Mouse (Mus musculus) hindbrain, embryonic 10.5 days (tissue): ENCODE measurements around the gene Lsr. TPM values are rescaled to one million over a fixed set of nuclear protein-coding genes. Genes with fewer than 3 reads are reported as not detected.
"Not testable (repeated sequence)": the region's sequence is repeated elsewhere in the genome, so short reads cannot be mapped to it uniquely, and the experiment has no call there.

Source experiments
- DNase-seq: peaks from one replicate; pipeline ENCODE4 v3.0.0-alpha.2; 2017; ENCODE audit warnings: low spot score
- H3K27ac ChIP-seq: fragments of 300-500 bp; sonication (generic); 2 replicates; pipeline ENCODE4 v1.5.1; 2016; ENCODE audit warnings: mild to moderate bottlenecking, moderate library complexity
- H3K27me3 ChIP-seq: fragments of 300-500 bp; sonication (generic); 2 replicates; pipeline ENCODE4 v1.6.1; 2016; ENCODE audit warnings: mild to moderate bottlenecking; ENCODE audit not compliant: poor library complexity, insufficient read depth, severe bottlenecking
- H3K36me3 ChIP-seq: fragments of 300-500 bp; sonication (generic); 2 replicates; pipeline ENCODE4 v1.6.1; 2016; ENCODE audit warnings: mild to moderate bottlenecking, moderate library complexity
- H3K4me1 ChIP-seq: fragments of 300-500 bp; sonication (generic); replicated peaks from 2 replicates; pipeline ENCODE4 v1.6.1; 2016; ENCODE audit warnings: mild to moderate bottlenecking
- H3K4me3 ChIP-seq: fragments of 300-500 bp; sonication (generic); 2 replicates; pipeline ENCODE4 v1.5.1; 2016; ENCODE audit warnings: mild to moderate bottlenecking, moderate library complexity
- H3K9me3 ChIP-seq: fragments of 300-500 bp; sonication (generic); 2 replicates; pipeline ENCODE4 v1.6.1; 2016; ENCODE audit warnings: mild to moderate bottlenecking, moderate library complexity
- WGBS: fragments of 180-500 bp; shearing (Covaris S2); methylation state at CpG from one replicate; pipeline ENCODE4 v1.1.7; 2016; 5-methylcytosine and 5-hydroxymethylcytosine counted together
- polyA plus RNA-seq: library from polyadenylated mRNA; unstranded; fragments of >200 nt; fragmentation: Nextera tagmentation; extraction: Ambion mirVana; gene quantifications from 2 replicates; pipeline ENCODE4 v1.2.1, GENCODE M21; 2016

The Lsr gene
- polyA plus RNA-seq, 1 experiment from 2014 or later, result 21.2 TPM

DNA sequence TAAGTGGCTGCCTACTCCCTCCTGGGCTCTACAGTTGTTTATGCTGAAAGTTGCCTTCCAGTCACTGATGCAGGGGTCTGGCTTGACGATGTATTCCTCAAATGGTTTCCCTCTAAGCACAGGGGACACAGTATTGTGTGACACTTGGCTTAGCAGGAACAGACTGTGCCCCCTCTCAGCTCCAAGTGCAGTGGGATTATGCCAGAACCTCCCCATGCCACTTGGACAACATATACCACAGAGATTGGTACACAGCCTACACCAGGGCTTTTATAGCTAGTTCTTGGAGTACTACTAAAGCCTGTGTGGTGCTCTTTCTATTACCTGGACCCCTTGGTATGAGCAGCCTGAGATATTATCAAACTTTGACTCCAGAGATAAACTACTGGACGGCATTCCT, 28.6 kb downstream of the Lsr start:
- not testable (repeated sequence) for H3K9me3 ChIP-seq, DNase-seq, H3K4me1 ChIP-seq, H3K27me3 ChIP-seq, H3K4me3 ChIP-seq, H3K27ac ChIP-seq
- WGBS, result 76% methylated on average over 2 of the region's 2 CpGs
- peaks cover 34% of the 10 kb centered on the region for H3K36me3 ChIP-seq

- Histone ChIP-seq H3K4me1 (no peaks in the 10 kb centered on the region), H3K27ac (no peak within 1 kb of the TSS), H3K4me3 (no peak within 1 kb of the TSS), H3K36me3 (peaks cover 29% of the 10 kb centered on the region), H3K9me3 (no peaks in the 10 kb centered on the region), H3K27me3 (no peaks in the 10 kb centered on the region)
- no peak for DNase-seq
- 71% methylated on average over 9 of the region's 9 CpGs for WGBS
These were observed 29.2 kb downstream of the Lsr start, which contains the start of gene Hamp for GRCm38 (mm10) chr7:30943909-30944635. Gene Hamp, minus strand, starts transcription at chr7:30944032.

DNA sequence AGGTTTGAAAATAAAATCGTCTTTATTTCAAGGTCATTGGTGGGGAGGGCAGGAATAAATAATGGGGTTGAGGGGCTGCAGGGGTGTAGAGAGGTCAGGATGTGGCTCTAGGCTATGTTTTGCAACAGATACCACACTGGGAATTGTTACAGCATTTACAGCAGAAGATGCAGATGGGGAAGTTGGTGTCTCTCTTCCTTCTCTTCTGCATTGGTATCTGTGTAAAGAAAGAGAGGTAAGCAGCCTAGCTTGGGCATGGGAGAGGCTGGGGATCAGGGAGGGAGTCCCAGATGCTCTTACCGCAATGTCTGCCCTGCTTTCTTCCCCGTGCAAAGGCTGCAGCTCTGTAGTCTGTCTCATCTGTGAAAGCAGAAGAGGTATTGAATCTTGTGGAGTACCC, 30.9 kb downstream of the Lsr start:
- not testable (repeated sequence) for H3K27me3 ChIP-seq, H3K4me3 ChIP-seq, H3K9me3 ChIP-seq, H3K4me1 ChIP-seq, DNase-seq, H3K27ac ChIP-seq
- H3K36me3 ChIP-seq, result peaks cover 17% of the 10 kb centered on the region
- 61% methylated on average over 3 of the region's 3 CpGs for WGBS

GRCm38 (mm10) chr7:30940070-30940469, 33.2 kb downstream of the Lsr start:
- WGBS, result 88% methylated on average over 1 of the region's 1 CpGs
- not testable (repeated sequence) for H3K27me3 ChIP-seq, H3K9me3 ChIP-seq, H3K4me1 ChIP-seq, H3K4me3 ChIP-seq, H3K36me3 ChIP-seq, DNase-seq, H3K27ac ChIP-seq

GRCm38 (mm10) chr7:30935422-30936099, 37.7 kb downstream of the Lsr start:
- not testable (repeated sequence) for H3K36me3 ChIP-seq, DNase-seq, H3K4me1 ChIP-seq, H3K4me3 ChIP-seq, H3K27ac ChIP-seq, H3K27me3 ChIP-seq, H3K9me3 ChIP-seq
- 77% methylated on average over 6 of the region's 6 CpGs for WGBS

GRCm38 (mm10) chr7:30924581-30924980, 48.7 kb downstream of the Lsr start, which contains the start of gene Hamp2:
Gene Hamp2, minus strand, starts transcription at chr7:30924681.
- not testable (repeated sequence) for H3K4me1 ChIP-seq, H3K4me3 ChIP-seq, H3K27me3 ChIP-seq, H3K36me3 ChIP-seq, H3K27ac ChIP-seq, DNase-seq, H3K9me3 ChIP-seq
- WGBS, result 80% methylated on average over 2 of the region's 2 CpGs

- no peak for DNase-seq
- no peak overlapping the region for H3K27ac ChIP-seq
- H3K9me3 ChIP-seq, result no peaks in the 10 kb centered on the region
- 79% methylated on average over 3 of the region's 3 CpGs for WGBS
- no peaks in the 10 kb centered on the region for H3K4me1 ChIP-seq
- H3K36me3 ChIP-seq, result no peaks in the 10 kb centered on the region
- no peak overlapping the region for H3K4me3 ChIP-seq
- H3K27me3 ChIP-seq, result no peaks in the 10 kb centered on the region
These were observed 49.2 kb downstream of the Lsr start for GRCm38 (mm10) chr7:30924071-30924470.

DNA sequence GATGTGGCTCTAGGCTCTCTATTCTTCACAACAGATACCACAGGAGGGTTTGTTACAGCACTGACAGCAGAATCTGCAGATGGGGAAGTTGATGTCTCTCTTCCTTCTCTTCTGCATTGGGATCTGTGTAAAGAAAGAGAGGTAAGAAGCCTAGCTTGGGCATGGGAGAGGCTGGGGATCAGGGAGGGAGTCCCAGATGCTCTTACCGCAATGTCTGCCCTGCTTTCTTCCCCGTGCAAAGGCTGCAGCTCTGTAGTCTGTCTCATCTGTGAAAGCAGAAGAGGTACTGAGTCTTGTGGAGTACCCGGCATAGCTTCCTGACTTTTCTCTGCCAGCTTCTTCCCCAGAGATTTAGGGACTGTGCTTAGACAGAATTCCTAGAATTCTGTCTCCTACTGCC, 50.8 kb downstream of the Lsr start:
- not testable (repeated sequence) for H3K4me3 ChIP-seq, H3K36me3 ChIP-seq, DNase-seq, H3K27me3 ChIP-seq, H3K4me1 ChIP-seq, H3K9me3 ChIP-seq, H3K27ac ChIP-seq
- WGBS, result 54% methylated on average over 3 of the region's 3 CpGs

DNA sequence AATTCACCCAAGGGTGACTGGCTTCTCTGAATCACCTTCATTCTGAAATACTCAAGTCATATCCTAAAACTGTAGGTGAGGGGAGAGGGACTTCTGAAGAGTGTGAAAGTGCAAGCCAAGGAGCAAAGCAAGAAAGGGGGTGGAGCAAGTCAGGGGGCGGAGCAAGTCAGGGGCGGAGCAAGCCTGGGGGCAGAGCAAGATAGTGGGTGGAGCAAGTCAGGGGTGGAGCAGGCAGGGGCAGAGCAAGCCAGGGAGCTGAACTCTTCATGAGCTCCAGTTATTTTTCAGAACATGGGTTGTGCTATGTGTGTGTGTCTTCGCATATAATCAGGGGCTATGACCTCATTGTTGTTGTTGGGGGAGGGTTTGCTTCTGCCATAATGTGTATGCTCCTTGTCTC, 53.0 kb downstream of the Lsr start:
- H3K4me3 ChIP-seq, result no peak overlapping the region

GRCm38 (mm10) chr7:30917219-30917618, 56.0 kb downstream of the Lsr start:
- Histone ChIP-seq H3K4me1 (peaks cover 7% of the 10 kb centered on the region), H3K27ac (no peak overlapping the region), H3K36me3 (no peaks in the 10 kb centered on the region), H3K27me3 (no peaks in the 10 kb centered on the region; the same call in 1 of the 2 replicates), H3K4me3 (no peak overlapping the region), H3K9me3 (no peaks in the 10 kb centered on the region)
- 57% methylated on average over 4 of the region's 4 CpGs for WGBS
- DNase-seq, result no peak

More for the DNA sequence above, 53.0 kb downstream of the Lsr start:
- Histone ChIP-seq H3K27ac (no peak overlapping the region), H3K27me3 (no peaks in the 10 kb centered on the region; the same call in 1 of the 2 replicates), H3K4me1 (peaks cover 7% of the 10 kb centered on the region), H3K36me3 (no peaks in the 10 kb centered on the region), H3K9me3 (no peaks in the 10 kb centered on the region)
- no peak for DNase-seq
- 67% methylated on average over 3 of the region's 3 CpGs for WGBS

- H3K4me1 ChIP-seq, result peaks cover 7% of the 10 kb centered on the region
- no peak overlapping the region for H3K4me3 ChIP-seq
- no peak for DNase-seq
- 32% methylated on average over 6 of the region's 6 CpGs for WGBS
- no peak overlapping the region for H3K27ac ChIP-seq
- no peaks in the 10 kb centered on the region for H3K9me3 ChIP-seq
- H3K36me3 ChIP-seq, result no peaks in the 10 kb centered on the region
- no peaks in the 10 kb centered on the region; the same call in 1 of the 2 replicates for H3K27me3 ChIP-seq
These were observed 56.6 kb downstream of the Lsr start for GRCm38 (mm10) chr7:30916713-30917112.

DNA sequence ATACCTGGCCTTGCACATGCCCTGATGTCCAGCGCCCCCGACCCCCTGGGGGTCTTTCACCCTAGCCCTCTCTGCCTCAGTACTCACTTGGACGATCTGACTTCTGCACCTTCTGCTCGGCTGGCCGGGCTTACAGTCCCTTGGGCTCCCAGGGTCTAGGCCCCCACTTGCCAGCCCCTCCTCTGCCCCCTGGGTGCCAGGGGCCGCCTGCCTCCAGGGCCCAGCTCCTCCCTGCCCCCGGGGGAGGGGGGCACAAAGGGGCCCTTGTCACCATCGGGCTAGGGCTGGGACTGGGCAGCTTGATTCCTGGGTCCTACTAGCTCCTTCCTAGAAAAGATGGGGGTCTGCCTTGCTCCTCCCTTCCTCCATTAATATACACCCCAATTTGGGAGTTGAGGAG, 58.5 kb downstream of the Lsr start, which contains the start of gene Mag:
TSS of gene Mag (minus strand) at position 142 of the 400 bp plus-strand sequence.
- no peak for DNase-seq
- no peak within 1 kb of the TSS for H3K4me3 ChIP-seq
- no peak within 1 kb of the TSS for H3K27ac ChIP-seq
- no peaks in the 10 kb centered on the region for H3K36me3 ChIP-seq
- peaks cover 7% of the 10 kb centered on the region for H3K4me1 ChIP-seq
- WGBS, result 77% methylated on average over 8 of the region's 8 CpGs
- H3K27me3 ChIP-seq, result no peaks in the 10 kb centered on the region; the same call in 1 of the 2 replicates
- no peaks in the 10 kb centered on the region for H3K9me3 ChIP-seq

DNA sequence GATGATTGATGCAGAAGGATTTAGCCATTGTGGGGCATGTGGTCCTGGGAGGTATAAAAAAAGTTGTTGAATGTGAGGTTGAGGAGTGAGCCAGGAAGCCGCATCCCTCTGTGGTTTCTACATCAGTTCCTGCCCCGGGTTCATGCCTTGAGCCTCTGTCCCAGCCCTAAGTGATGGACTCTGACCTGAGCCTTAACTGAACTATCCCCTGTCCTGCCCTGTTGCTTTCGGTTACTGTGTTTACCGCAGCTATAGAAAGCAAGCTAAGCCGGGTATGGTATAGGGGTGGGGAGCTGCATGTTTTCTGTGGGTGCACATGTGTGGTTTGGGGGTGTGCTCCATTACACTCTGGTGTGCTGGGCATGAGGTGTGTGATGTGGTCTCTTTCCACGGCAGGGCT, 63.5 kb downstream of the Lsr start:
- H3K4me1 ChIP-seq, result peaks cover 12% of the 10 kb centered on the region
- WGBS, result 83% methylated on average over 6 of the region's 6 CpGs
- no peak for DNase-seq

More for the DNA sequence above, 63.5 kb downstream of the Lsr start:
- H3K9me3 ChIP-seq, result no peaks in the 10 kb centered on the region
- H3K27me3 ChIP-seq, result peaks cover 9% of the 10 kb centered on the region; the same call in 1 of the 2 replicates
- H3K36me3 ChIP-seq, result no peaks in the 10 kb centered on the region
- H3K27ac ChIP-seq, result no peak overlapping the region
- H3K4me3 ChIP-seq, result no peak overlapping the region
